Mouse (Mus musculus) lung, embryonic 16.5 days (tissue): ENCODE measurements around the gene Xlr4b. TPM values are rescaled to one million over a fixed set of nuclear protein-coding genes. Genes with fewer than 3 reads are reported as not detected.
"Not testable (repeated sequence)": the region's sequence is repeated elsewhere in the genome, so short reads cannot be mapped to it uniquely, and the experiment has no call there.

Experiments
- ATAC-seq: fragments of 200-750 bp; cut with Nextera tagmentation; 2 replicates; pipeline ENCODE4 v1.8.0; 2017; ENCODE audit warnings: low read depth, mild to moderate bottlenecking, moderate library complexity
- H3K27ac ChIP-seq: fragments of 300-500 bp; sonication (generic); 2 replicates; pipeline ENCODE4 v1.5.1; 2014; ENCODE audit warnings: mild to moderate bottlenecking, control low read depth, low read length
- H3K27me3 ChIP-seq: fragments of 300-500 bp; sonication (generic); 2 replicates; pipeline ENCODE4 v1.6.1; 2014; ENCODE audit warnings: low read depth, low read length, mixed read lengths; ENCODE audit not compliant: control insufficient read depth, insufficient read depth
- H3K36me3 ChIP-seq: fragments of 300-500 bp; sonication (generic); 2 replicates; pipeline ENCODE4 v1.6.1; 2014; ENCODE audit warnings: low read length; ENCODE audit not compliant: control insufficient read depth, insufficient read depth
- H3K4me1 ChIP-seq: fragments of 300-500 bp; sonication (generic); replicated peaks from 2 replicates; pipeline ENCODE4 v1.6.1; 2014; ENCODE audit warnings: low read length, mixed read lengths; ENCODE audit not compliant: control insufficient read depth, insufficient read depth
- H3K4me2 ChIP-seq: fragments of 300-500 bp; sonication (generic); 2 replicates; pipeline ENCODE4 v1.6.1; 2014; ENCODE audit warnings: low read depth, low read length, control low read depth
- H3K4me3 ChIP-seq: fragments of 300-500 bp; sonication (generic); 2 replicates; pipeline ENCODE4 v1.5.1; 2014; ENCODE audit warnings: mild to moderate bottlenecking, low read length, control low read depth
- H3K9ac ChIP-seq: fragments of 300-500 bp; sonication (generic); 2 replicates; pipeline ENCODE4 v1.6.1; 2014; ENCODE audit warnings: low read length, control low read depth
- H3K9me3 ChIP-seq: fragments of 300-500 bp; sonication (generic); 2 replicates; pipeline ENCODE4 v1.6.1; 2016; ENCODE audit warnings: low read length; ENCODE audit not compliant: control insufficient read depth
- whole genome bisulfite sequencing: fragments of 180-500 bp; shearing (Covaris S2); extraction: QIAGEN DNeasy Blood & Tissue Kit; methylation state at CpG from one replicate; pipeline ENCODE4 v1.1.7; 2014; 5-methylcytosine and 5-hydroxymethylcytosine counted together
- polyA plus RNA-seq: library from polyadenylated mRNA; unstranded; fragments of >200 nt; fragmentation: Nextera tagmentation; extraction: Ambion mirVana; gene quantifications from 2 replicates; pipeline ENCODE4 v1.2.1, GENCODE M21; 2015

The Xlr4b gene
- polyA plus RNA-seq, 1 experiment from 2014 or later, result 0.65 TPM

GRCm38 (mm10) chrX:73265270-73265669, 51.1 kb downstream of the Xlr4b start, which contains the start of gene Xlr3c:
Xlr3c (minus strand) TSS chrX:73265390.
- not testable (repeated sequence) for H3K4me2 ChIP-seq, H3K4me3 ChIP-seq, H3K27me3 ChIP-seq, ATAC-seq, H3K27ac ChIP-seq, H3K9me3 ChIP-seq, H3K9ac ChIP-seq, H3K4me1 ChIP-seq, H3K36me3 ChIP-seq
- WGBS, result 88% methylated on average over 14 of the region's 14 CpGs

Other genes starting within 250 kb of the Xlr4b start
- 8.7 and 10.1 TPM in 2 replicates for gene Zfp185, start 227.0 kb upstream of the Xlr4b start, polyA plus RNA-seq
- gene Pnma5, start 177.2 kb upstream of the Xlr4b start, polyA plus RNA-seq, result not detected in 2 replicates
- 0.10 and 0.15 TPM in 2 replicates for gene Pnma3, start 149.5 kb upstream of the Xlr4b start, polyA plus RNA-seq
- 1.6 and 2.7 TPM in 2 replicates for gene Xlr4a, start 131.9 kb upstream of the Xlr4b start, polyA plus RNA-seq
- gene Xlr3a, start 117.2 kb upstream of the Xlr4b start, polyA plus RNA-seq, result 2.4 and 4.6 TPM in 2 replicates
- not detected in 2 replicates for gene Gm14685, start 97.3 kb upstream of the Xlr4b start, polyA plus RNA-seq
- gene Xlr5b, start 65.5 kb upstream of the Xlr4b start, polyA plus RNA-seq, result not detected in 2 replicates
- gene DXBay18, start 64.9 kb upstream of the Xlr4b start, polyA plus RNA-seq, result not detected in 2 replicates
- gene Spin2d, start 37.3 kb upstream of the Xlr4b start, polyA plus RNA-seq, result not detected in 2 replicates
- 8.4 and 10.6 TPM in 2 replicates for gene Xlr3b, start 22.1 kb upstream of the Xlr4b start, polyA plus RNA-seq
- 10.5 TPM in 2 replicates for gene F8a, start 14.0 kb downstream of the Xlr4b start, polyA plus RNA-seq
- gene Xlr4c, start 28.8 kb downstream of the Xlr4b start, polyA plus RNA-seq, result 0.24 and 0.83 TPM in 2 replicates
- not detected in 2 replicates for gene Xlr3c, start 51.1 kb downstream of the Xlr4b start, polyA plus RNA-seq
- gene Xlr5a, start 78.6 kb downstream of the Xlr4b start, polyA plus RNA-seq, result 0.24 TPM in 1 of 2 replicates, not detected in the other
- not detected in 2 replicates for gene Xlr5c, start 78.6 kb downstream of the Xlr4b start, polyA plus RNA-seq
- not detected in 2 replicates for gene Gm45015, start 122.5 kb downstream of the Xlr4b start, polyA plus RNA-seq
- gene Zfp275, start 128.3 kb downstream of the Xlr4b start, polyA plus RNA-seq, result 12.9 and 13.8 TPM in 2 replicates
- gene Gm18336, start 184.4 kb downstream of the Xlr4b start, polyA plus RNA-seq, result not detected in 2 replicates
- 0.13 and 0.14 TPM in 2 replicates for gene Zfp92, start 196.8 kb downstream of the Xlr4b start, polyA plus RNA-seq
- gene Trex2, start 221.0 kb downstream of the Xlr4b start, polyA plus RNA-seq, result not detected in 2 replicates
- 54.2 and 54.4 TPM in 2 replicates for gene Haus7, start 244.7 kb downstream of the Xlr4b start, polyA plus RNA-seq